Mouse (Mus musculus) spleen, postnatal 36 days (tissue): ENCODE measurements around the gene Snai1.

Experiments used
- DNase-seq, 2 experiments: peaks; one replicate each; pipeline ENCODE4 v3.0.0; 2022; ENCODE audit warnings: low spot score in 2 of 2, mixed read lengths in 1 of 2

Gene Snai1

GRCm38 (mm10) chr2:167519606-167520252 is 18.3 kb upstream of the Snai1 start:
- no peak for DNase-seq

- no peak for DNase-seq
Observed at GRCm38 (mm10) chr2:167528278-167528677, 9.7 kb upstream of the Snai1 start.

GRCm38 (mm10) chr2:167529935-167530513 is 8.0 kb upstream of the Snai1 start:
- no peak for DNase-seq

- no peak for DNase-seq
Observed at GRCm38 (mm10) chr2:167530536-167530935, 7.5 kb upstream of the Snai1 start.

GRCm38 (mm10) chr2:167532131-167532530 is 5.9 kb upstream of the Snai1 start:
- peak in 1 of 2 experiments; percentile 34 for DNase-seq

GRCm38 (mm10) chr2:167533880-167534279 is 4.1 kb upstream of the Snai1 start:
- no peak for DNase-seq

GRCm38 (mm10) chr2:167536320-167536945 is 1.6 kb upstream of the Snai1 start:
- no peak for DNase-seq

- DNase-seq, result no peak
Observed at GRCm38 (mm10) chr2:167538671-167539306, 794 bp downstream of the Snai1 start.

GRCm38 (mm10) chr2:167539536-167540476 is 1.8 kb downstream of the Snai1 start:
- no peak for DNase-seq

GRCm38 (mm10) chr2:167540477-167541110 is 2.6 kb downstream of the Snai1 start:
- no peak for DNase-seq

GRCm38 (mm10) chr2:167541324-167541723 is 3.3 kb downstream of the Snai1 start:
- no peak for DNase-seq

GRCm38 (mm10) chr2:167541761-167542160 is 3.8 kb downstream of the Snai1 start:
- DNase-seq, result no peak

- no peak for DNase-seq
Observed at GRCm38 (mm10) chr2:167542361-167542760, 4.4 kb downstream of the Snai1 start.

GRCm38 (mm10) chr2:167543121-167544003 is 5.4 kb downstream of the Snai1 start:
- DNase-seq, result no peak

GRCm38 (mm10) chr2:167544004-167544356 is 6.0 kb downstream of the Snai1 start:
- DNase-seq, result no peak

GRCm38 (mm10) chr2:167544456-167544855 is 6.5 kb downstream of the Snai1 start:
- no peak for DNase-seq

- no peak for DNase-seq
Observed at GRCm38 (mm10) chr2:167546447-167547195, 8.6 kb downstream of the Snai1 start.

GRCm38 (mm10) chr2:167547444-167547843 is 9.4 kb downstream of the Snai1 start:
- DNase-seq, result no peak

- no peak for DNase-seq
Observed at GRCm38 (mm10) chr2:167548961-167549360, 11.0 kb downstream of the Snai1 start.
